Mouse (Mus musculus) liver, postnatal 0 days (tissue): ENCODE measurements around the gene Sgtb.

Source experiments
- CTCF ChIP-seq: sonication (generic); IDR thresholded peaks from 2 replicates; pipeline ENCODE4 v1.5.1; 2016; ENCODE audit warnings: antibody characterized with exemption, low read depth
- EP300 ChIP-seq: IDR thresholded peaks from 2 replicates; pipeline ENCODE4 v1.6.1; 2016; ENCODE audit warnings: antibody characterized with exemption, low read depth, mild to moderate bottlenecking

- TF ChIP-seq CTCF (no peak), EP300 (no peak)
Measured at GRCm38 (mm10) chr13:104097190-104097589, 12.4 kb upstream of the Sgtb start.
